Mouse (Mus musculus) thymus, postnatal 36 days (tissue): ENCODE results near the gene Gm48552.
A peak's percentile ranks its signal among the peaks of the same experiment; 100 is the strongest.

Experiments used
- DNase-seq, 2 experiments: peaks; one replicate each; pipeline ENCODE4 v3.0.0; 2022; ENCODE audit warnings: mixed read lengths in 2 of 2

The Gm48552 gene

DNA sequence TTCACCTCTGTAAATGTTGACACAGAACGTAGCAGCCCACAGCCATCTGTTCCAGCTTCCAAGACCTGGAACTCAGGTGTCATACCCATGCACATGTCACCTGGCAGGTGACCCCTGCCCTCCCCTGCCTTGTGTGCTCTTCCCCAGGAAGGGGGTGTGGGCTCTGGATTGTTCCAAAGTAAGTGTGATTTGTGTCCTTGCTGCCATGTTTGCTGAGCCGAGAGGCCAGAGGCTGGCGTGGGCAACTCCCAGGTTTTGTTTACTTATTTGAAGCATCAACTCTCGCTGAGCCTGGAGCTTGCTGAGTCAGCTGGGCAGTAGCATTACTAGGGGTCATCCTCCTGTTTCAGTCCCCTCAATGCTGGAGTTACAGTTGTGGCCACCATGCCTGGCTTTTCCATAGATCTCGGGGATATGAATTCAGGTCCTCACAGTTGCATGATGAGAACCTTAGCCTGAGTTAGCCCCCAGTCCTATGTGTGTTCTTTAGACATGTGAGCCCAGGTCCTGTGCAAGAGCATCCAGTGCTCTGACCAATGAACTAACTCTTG lies at the start of gene Gm48552:
TSS of gene Gm48552 (plus strand) at position 501 of the 551 bp plus-strand sequence.
- no peak for DNase-seq

DNA sequence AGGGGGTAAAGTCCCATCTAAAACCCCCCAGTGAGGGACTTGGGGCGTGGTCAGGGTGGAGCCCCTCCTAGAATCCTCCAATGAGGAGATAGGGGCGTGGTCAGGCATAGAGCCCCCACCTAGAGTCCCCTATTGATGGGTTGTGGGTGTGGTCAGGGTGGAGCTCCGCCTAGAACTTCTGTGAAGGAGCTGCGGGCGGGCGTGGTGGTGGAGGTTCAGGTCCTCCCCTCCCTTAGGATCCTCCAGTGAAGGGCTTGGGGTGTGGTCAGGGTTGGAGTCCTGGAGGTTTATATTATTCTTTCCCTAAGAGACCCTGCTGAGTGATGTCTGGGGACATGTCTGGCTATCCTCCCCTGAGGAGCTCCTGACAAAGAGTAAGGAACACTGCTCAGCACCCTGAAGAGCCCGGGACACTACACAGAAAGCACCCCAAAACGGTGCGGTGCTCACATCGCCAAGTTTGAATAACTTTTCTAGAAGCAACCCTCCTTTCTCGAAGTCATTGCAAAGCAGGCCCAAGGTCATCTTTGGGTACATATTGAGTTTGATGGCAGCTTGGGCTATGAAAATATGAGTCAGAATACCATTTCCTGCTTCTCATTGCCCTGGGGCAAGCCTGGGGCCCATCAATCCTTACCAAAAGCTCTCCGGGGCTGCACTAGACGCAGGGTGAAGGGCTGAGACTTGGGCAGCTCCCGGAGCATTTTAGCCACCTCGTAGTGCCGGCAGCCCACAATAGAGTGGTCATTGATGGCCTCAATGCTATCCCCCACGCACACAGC lies 48.1 kb upstream of the Gm48552 start:
- peak in 1 of 2 experiments; percentile 53 for DNase-seq

- DNase-seq, result peak; percentile 76 to 81
These were observed 47.4 kb upstream of the Gm48552 start for GRCm38 (mm10) chr10:81341333-81341949.

- peak in 1 of 2 experiments; percentile 51 for DNase-seq
These were observed 45.9 kb upstream of the Gm48552 start, which contains the start of gene Gipc3 for GRCm38 (mm10) chr10:81342686-81343505. Gene Gipc3 (minus strand): TSS chr10:81343266.

- no peak for DNase-seq
These were observed 44.2 kb upstream of the Gm48552 start for GRCm38 (mm10) chr10:81344421-81345161.

GRCm38 (mm10) chr10:81345162-81345534 lies 43.7 kb upstream of the Gm48552 start:
- DNase-seq, result no peak

DNA sequence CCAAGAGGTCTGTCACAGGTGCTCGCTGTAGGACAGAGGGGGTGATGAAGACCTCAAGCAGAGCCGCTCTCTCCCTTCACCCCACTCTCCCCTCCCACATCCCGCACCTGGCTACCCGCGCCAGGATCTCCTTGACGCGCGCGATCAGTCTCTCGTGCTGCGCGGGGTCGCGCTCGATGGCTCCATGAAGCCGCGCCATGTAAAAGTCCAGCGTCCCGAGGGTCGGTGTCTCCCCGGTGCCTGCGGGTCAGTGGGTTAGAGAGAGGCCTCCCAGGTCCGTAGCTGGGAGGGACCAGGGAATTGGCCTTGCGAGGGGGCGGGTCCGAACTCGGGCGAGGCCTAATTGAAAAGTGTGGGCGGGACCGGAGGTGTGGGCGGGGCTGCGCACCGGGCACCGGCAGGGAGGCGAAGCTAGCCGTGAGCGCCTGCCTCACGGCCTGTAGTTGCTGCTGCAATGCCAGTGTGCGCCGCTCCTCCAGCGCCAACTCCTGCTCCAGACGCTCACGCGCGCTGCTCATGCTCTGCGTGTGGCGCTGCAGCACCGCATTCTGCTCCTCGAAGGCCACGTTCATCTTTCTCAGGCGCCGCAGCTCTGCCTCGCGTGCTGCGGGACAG lies 42.2 kb upstream of the Gm48552 start:
- peak in 1 of 2 experiments; percentile 61 for DNase-seq

DNA sequence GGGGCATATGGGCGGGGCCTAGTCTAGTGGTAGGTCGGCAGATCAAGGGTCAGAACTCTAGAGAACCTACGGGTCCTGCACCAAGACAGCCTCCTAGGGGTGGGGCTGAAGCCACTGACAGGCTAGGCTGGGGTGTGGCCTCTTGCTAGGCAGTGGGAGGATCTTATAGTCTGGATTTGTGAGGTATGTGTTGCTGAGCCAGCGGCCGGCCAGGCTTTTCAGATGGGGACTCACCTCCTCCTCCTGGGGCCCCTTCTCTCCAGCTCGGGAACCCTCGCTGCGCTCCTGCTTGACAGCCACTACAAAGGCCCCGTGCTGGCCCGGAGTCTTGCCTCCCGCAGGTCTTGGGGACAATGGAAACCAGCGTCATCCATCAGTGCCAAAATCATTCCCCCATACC lies 39.7 kb upstream of the Gm48552 start:
- DNase-seq, result peak in 1 of 2 experiments; percentile 56

GRCm38 (mm10) chr10:81349961-81350350 lies 38.8 kb upstream of the Gm48552 start:
- no peak for DNase-seq

DNA sequence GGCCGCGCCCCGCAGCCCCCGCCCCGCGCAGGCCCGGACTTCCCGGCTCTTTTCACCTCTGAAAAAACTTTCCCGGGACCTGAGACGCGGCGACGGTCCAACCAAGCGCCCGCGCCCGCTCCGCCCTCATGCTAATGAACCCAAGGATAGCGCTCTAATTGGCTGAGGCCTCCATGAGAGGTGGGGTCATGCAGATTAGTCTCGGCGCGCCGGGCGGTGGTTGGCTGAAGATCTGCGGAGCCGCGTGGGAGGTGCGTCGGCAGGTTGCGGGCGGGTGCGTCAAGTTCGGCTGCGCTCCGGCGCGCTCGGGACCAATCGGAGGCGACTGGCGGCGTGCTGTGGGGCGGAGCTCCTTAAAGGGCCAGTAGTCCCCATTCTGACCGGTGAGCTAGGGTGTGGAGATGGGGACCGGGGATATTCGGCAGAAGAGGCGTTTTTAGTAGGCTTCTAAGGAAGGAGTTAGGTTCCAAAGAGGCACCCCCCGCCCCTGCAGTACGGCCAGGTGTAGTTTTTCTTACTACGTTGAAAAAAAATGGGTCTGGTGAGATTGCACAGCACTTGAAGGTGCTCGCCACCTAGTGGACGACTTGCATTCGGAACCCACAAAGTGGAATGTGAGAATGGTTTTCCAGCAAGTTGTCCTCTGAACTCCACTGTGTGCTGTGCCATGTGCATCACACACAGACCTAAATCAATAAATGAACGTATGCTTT lies 38.3 kb upstream of the Gm48552 start, which contains the start of gene Hmg20b:
TSS of gene Hmg20b (minus strand) at position 130 of the 713 bp plus-strand sequence.
- peak; percentile 99 to 100 for DNase-seq

GRCm38 (mm10) chr10:81351678-81352291 lies 37.0 kb upstream of the Gm48552 start:
- DNase-seq, result peak; percentile 68 to 77

DNA sequence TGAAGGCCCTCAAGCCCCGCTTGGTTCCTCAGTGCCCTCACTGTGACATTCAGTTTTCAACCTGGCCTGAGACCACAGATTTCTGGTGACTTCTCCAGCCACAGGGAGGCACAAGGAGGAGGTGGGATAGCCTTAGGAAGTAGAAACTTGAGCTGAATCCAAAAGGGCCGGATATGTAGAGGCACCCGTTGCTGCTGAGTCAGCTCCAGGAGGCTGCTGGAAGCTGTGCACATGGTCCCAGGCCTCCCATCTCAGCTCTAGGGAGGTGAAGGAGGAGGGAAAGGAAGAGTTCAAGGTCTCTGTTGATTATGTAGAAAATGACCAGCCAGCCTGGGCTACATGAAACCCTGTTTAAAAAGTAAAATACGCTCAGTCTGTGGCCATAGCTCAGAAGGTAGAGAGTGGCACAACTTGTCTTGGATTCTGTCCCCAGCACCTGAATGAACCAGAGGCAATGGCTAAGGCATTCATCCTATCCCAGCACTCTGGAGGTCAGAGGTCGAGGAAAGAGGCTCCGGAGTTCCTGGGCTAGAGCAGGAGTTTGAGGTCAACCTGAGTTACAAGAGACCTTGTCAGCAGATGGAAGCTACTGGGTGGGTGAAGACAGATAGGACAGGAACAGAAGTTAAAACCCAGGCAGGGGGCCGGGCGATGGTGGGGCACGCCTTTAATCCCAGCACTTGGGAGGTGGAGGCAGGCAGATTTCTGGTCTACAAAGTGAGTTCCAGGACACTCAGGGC lies 33.9 kb upstream of the Gm48552 start:
- DNase-seq, result no peak

DNA sequence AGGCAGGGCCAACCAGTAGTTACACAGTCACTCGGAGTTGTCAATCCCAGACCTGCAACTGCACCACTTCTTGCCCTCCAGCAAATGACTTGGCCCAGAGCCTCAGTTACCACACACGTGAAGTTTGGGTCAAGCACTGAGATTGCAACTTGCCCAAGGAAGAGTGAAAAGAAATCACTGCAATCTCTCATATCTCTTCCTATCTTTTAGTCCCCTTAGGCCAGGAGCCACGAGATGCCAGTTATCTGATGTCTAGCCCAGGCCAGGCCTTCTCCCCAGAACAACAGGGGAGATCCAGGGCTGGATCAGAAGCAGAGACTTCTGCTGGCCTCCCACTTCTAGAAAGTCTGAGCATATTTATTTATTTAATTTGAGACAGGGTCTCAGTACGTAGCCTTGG lies 33.3 kb upstream of the Gm48552 start:
- DNase-seq, result no peak

DNA sequence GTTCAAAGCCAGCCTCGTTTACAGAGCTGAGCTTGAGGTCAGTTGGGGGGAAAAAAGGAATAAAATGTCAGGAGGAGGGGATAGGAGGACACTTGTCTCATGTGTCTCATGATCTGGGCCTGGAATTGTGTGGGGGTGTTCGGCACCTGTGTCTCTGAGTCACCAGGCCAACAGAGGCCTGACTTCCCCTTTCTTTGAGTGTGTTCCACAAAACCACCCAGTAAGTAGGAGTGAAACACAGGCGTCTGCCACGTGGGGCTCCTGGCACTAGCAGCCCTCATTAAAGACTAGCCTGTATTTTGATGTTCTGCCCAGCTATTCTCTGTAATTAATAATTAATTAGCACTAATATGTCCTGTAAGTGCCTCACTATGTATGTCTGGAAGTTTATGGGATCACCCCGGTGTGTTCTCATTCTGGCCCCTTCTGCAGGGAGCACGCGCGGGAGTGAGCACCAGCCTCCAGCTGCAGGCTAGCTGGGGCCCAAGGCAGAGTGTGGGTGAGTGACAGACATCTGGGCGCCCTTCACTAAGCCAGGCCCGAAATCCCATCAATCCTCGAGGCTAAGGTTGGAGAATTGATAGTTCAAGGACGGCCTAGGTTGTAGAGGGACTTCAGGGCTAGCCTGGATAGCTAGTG lies 32.3 kb upstream of the Gm48552 start:
- no peak for DNase-seq

DNA sequence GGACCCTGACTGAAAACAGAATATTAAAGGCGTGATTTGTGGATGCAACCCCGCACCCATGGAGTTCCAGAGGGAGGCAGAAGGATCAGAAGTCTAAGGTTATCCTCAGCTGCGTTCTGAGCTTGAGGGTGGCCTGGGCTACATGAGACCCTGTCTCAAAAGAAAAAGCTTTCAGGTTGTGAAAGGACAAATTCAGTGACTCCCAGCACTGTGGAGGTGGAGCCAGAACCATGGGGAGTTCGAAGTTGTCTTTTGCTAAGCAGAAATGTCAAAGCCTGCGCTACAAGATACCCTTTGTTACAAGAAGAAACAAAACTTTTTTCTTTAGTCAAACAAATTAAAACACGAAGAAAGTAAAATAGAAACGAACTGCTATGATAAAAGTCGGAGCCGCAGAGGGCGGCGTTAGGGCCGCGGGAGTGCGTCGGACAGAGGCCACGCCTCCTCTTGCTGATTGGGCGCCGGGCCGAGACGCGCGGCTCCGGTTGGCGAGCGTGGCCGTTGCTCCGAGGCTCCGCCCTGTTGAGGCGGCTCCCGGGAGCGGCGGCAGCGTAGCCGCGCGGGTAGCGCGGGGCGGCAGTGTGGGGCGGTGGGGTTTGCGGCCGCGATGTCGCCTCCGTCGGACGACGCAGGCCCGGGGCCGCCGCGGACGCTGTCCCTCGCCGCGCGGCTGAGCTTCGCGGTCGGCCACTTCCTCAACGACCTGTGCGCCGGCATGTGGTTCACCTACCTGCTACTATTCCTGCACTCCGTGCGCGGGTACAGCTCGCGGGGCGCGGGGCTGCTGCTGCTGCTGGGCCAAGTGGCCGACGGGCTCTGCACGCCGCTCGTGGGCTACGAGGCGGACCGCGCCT lies 31.6 kb upstream of the Gm48552 start, which contains the start of gene Mfsd12:
TSS of gene Mfsd12 (plus strand) at position 501 of the 854 bp plus-strand sequence.
- peak; percentile 89 to 94 for DNase-seq

- no peak for DNase-seq
These were observed 30.6 kb upstream of the Gm48552 start for GRCm38 (mm10) chr10:81358209-81358608.

- no peak for DNase-seq
These were observed 30.0 kb upstream of the Gm48552 start for GRCm38 (mm10) chr10:81358841-81359240.

DNA sequence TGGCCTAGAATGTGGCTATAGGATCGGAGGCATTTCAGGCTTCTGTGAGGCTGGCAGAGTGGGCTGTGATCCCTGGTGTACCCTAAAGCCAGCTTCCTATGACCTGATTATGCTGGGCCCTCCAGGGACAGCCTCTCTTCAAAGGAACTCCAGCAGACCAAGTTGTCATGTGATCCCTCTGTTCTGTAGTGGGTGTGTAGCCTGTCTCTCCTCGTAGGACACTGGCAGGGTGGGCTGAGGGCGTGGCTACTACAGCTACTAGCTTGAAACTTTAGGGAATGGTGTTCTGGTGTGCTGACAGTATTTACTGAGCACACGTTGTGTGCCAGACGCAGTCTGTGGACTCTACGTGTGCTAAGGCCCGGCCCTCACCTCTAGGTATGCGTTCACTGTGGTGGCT lies 28.1 kb upstream of the Gm48552 start:
- no peak for DNase-seq
